Mouse (Mus musculus): ENCODE data around the gene Rps26.

DNA sequence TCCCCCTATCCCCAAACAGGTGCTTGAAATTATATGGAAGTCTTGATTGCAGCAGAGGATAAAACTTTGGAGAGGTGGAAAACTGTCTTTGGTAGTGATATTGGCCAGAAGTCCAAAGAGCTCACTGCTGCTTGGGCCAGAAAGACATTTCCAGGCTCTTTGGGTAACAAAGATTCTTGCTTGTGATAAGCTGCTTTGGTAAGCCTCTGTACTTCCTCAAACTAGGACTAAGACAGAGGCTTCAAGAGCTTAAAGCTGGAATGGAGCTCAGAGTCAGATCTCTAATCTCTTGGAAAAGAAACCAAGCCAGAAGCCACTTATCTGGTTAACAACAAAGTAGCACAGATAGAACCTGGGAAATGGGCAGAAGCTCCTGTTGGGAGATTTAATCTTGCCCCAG lies 35.9 kb upstream of the Rps26 start:
- TF ChIP-seq POLR2A (IDR thresholded peaks at IDR 0.05; ENCODE audit: borderline replicate concordance, insufficient read depth, low read length): no peak
- TF ChIP-seq CTCF (IDR thresholded peaks at IDR 0.05; ENCODE audit: borderline replicate concordance, insufficient read depth, low read depth, low read length): no peak

Data from cerebellum, adult 2 months (tissue).